Mouse (Mus musculus): ENCODE data around the gene Itga2b. TPM values are rescaled to one million over a fixed set of nuclear protein-coding genes. Genes with fewer than 3 reads are reported as not detected.

The Itga2b gene
- polyA plus RNA-seq, 1 experiment from 2014 or later, result 1.9 TPM

Small RNA genes within 50 kb of the gene (microRNA-seq; reads per million reads assigned to microRNA genes)
- not detected for gene Mir6930 (ENCODE audit: borderline number of aligned reads)

Other genes with a start within 250 kb of the Itga2b start
- 19.9 and 24.8 TPM in 2 replicates for gene Hdac5, start 240.0 kb downstream of the Itga2b start, polyA plus RNA-seq (2015; fragmentation: Nextera tagmentation; extraction: Ambion mirVana)
- gene BC030867, start 221.2 kb downstream of the Itga2b start, polyA plus RNA-seq (2015; fragmentation: Nextera tagmentation; extraction: Ambion mirVana), result 8.6 and 11.4 TPM in 2 replicates
- 0.07 TPM in 1 of 2 replicates, not detected in the other for gene Asb16, start 201.4 kb downstream of the Itga2b start, polyA plus RNA-seq (2015; fragmentation: Nextera tagmentation; extraction: Ambion mirVana)
- gene Tmub2, start 185.2 kb downstream of the Itga2b start, polyA plus RNA-seq (2015; fragmentation: Nextera tagmentation; extraction: Ambion mirVana), result 41.1 and 45.1 TPM in 2 replicates
- 13.1 and 15.4 TPM in 2 replicates for gene Atxn7l3, start 173.5 kb downstream of the Itga2b start, polyA plus RNA-seq (2015; fragmentation: Nextera tagmentation; extraction: Ambion mirVana)
- gene Ubtf, start 150.4 kb downstream of the Itga2b start, polyA plus RNA-seq (2015; fragmentation: Nextera tagmentation; extraction: Ambion mirVana), result 95.2 and 96.8 TPM in 2 replicates
- gene Slc4a1, start 103.9 kb downstream of the Itga2b start, polyA plus RNA-seq (2015; fragmentation: Nextera tagmentation; extraction: Ambion mirVana), result 0.48 and 0.53 TPM in 2 replicates
- 1.1 and 1.4 TPM in 2 replicates for gene Rundc3a, start 76.7 kb downstream of the Itga2b start, polyA plus RNA-seq (2015; fragmentation: Nextera tagmentation; extraction: Ambion mirVana)
- 97.8 and 107 TPM in 2 replicates for gene Slc25a39, start 62.2 kb downstream of the Itga2b start, polyA plus RNA-seq (2015; fragmentation: Nextera tagmentation; extraction: Ambion mirVana)
- 86.4 and 90.6 TPM in 2 replicates for gene Grn, start 39.8 kb downstream of the Itga2b start, polyA plus RNA-seq (2015; fragmentation: Nextera tagmentation; extraction: Ambion mirVana)
- gene Fam171a2, start 22.4 kb downstream of the Itga2b start, polyA plus RNA-seq (2015; fragmentation: Nextera tagmentation; extraction: Ambion mirVana), result 0.42 and 0.79 TPM in 2 replicates
- 32.4 and 41.0 TPM in 2 replicates for gene Gpatch8, start 86.3 kb upstream of the Itga2b start, polyA plus RNA-seq (2015; fragmentation: Nextera tagmentation; extraction: Ambion mirVana)
- 0.52 and 1.2 TPM in 2 replicates for gene Gm11627, start 109.3 kb upstream of the Itga2b start, polyA plus RNA-seq (2015; fragmentation: Nextera tagmentation; extraction: Ambion mirVana)
- 3.9 and 4.3 TPM in 2 replicates for gene Fzd2, start 134.3 kb upstream of the Itga2b start, polyA plus RNA-seq (2015; fragmentation: Nextera tagmentation; extraction: Ambion mirVana)
- 0.05 TPM in 1 of 2 replicates, not detected in the other for gene Meioc, start 193.6 kb upstream of the Itga2b start, polyA plus RNA-seq (2015; fragmentation: Nextera tagmentation; extraction: Ambion mirVana)
- 37.1 and 38.5 TPM in 2 replicates for gene Ccdc43, start 227.7 kb upstream of the Itga2b start, polyA plus RNA-seq (2015; fragmentation: Nextera tagmentation; extraction: Ambion mirVana)